Mouse (Mus musculus) bone marrow, adult 2 months (tissue): ENCODE results near the gene Mtch2.

Experiments
- CTCF ChIP-seq: fragments of 200-500 bp; IDR thresholded peaks from 2 replicates; pipeline ENCODE4 v1.5.1; 2011; ENCODE audit warnings: low read length, control low read depth; ENCODE audit not compliant: control insufficient read depth, insufficient read depth
- POLR2A ChIP-seq: fragments of 200-500 bp; IDR thresholded peaks from 2 replicates; pipeline ENCODE4 v1.6.1; 2011; ENCODE audit warnings: low read depth, mild to moderate bottlenecking, control low read depth, low read length, borderline replicate concordance; ENCODE audit not compliant: control insufficient read depth

GRCm38 (mm10) chr2:90879419-90879818 lies 32.5 kb downstream of the Mtch2 start:
- no peak for TF ChIP-seq CTCF
- TF ChIP-seq POLR2A: no peak
